Mouse (Mus musculus): ENCODE measurements around the gene 1810010D01Rik. TPM values are rescaled to one million over a fixed set of nuclear protein-coding genes. Genes with fewer than 3 reads are reported as not detected.

Gene 1810010D01Rik
- not detected in 2 replicates for polyA plus RNA-seq (2014; fragmentation: Nextera tagmentation; extraction: Ambion mirVana)

- no peak within 1 kb of the TSS for H3K4me2 ChIP-seq (ENCODE audit: low read depth, low read length)
- H3K27me3 ChIP-seq (replicated peaks; ENCODE audit: control insufficient read depth, insufficient read depth, low read length): no peaks in the 10 kb centered on the region
- ATAC-seq (ENCODE audit: low read depth) (no peak), DNase-seq (ENCODE audit: low spot score) (no peak)
- WGBS: 80% methylated on average over 4 of the region's 4 CpGs
- no peaks in the 10 kb centered on the region for H3K9me3 ChIP-seq (ENCODE audit: control insufficient read depth, low read length)
- H3K27ac ChIP-seq (replicated peaks; ENCODE audit: low read depth, low read length): peak within 1 kb of the TSS; percentile 88
- H3K4me1 ChIP-seq (ENCODE audit: control insufficient read depth, insufficient read depth, low read length): peaks cover 31% of the 10 kb centered on the region
- no peak within 1 kb of the TSS for H3K4me3 ChIP-seq (ENCODE audit: low read depth, low read length)
- H3K36me3 ChIP-seq (ENCODE audit: control insufficient read depth, insufficient read depth, low read length): no peaks in the 10 kb centered on the region
- H3K9ac ChIP-seq (ENCODE audit: low read depth, low read length): no peak within 1 kb of the TSS
These were observed at the start of gene 1810010D01Rik for GRCm38 (mm10) chr7:145208006-145208405. Gene 1810010D01Rik, minus strand, starts transcription at chr7:145208119.

- Histone ChIP-seq H3K4me1 (ENCODE audit: control insufficient read depth, insufficient read depth, low read length) (no peaks in the 10 kb centered on the region), H3K4me2 (ENCODE audit: low read depth, low read length) (no peak overlapping the region), H3K36me3 (ENCODE audit: control insufficient read depth, insufficient read depth, low read length) (peaks cover 46% of the 10 kb centered on the region; the same call in 1 of the 2 replicates), H3K27ac (replicated peaks; ENCODE audit: low read depth, low read length) (no peak overlapping the region), H3K9ac (ENCODE audit: low read depth, low read length) (no peak overlapping the region), H3K4me3 (ENCODE audit: low read depth, low read length) (no peak overlapping the region), H3K27me3 (replicated peaks; ENCODE audit: control insufficient read depth, insufficient read depth, low read length) (no peaks in the 10 kb centered on the region), H3K9me3 (ENCODE audit: control insufficient read depth, low read length) (no peaks in the 10 kb centered on the region)
- 70% methylated on average over 1 of the region's 1 CpGs for WGBS
- DNase-seq (ENCODE audit: low spot score): no peak
- no peak for ATAC-seq (ENCODE audit: low read depth)
These were observed 48.2 kb upstream of the 1810010D01Rik start for GRCm38 (mm10) chr7:145256092-145256491.

DNA sequence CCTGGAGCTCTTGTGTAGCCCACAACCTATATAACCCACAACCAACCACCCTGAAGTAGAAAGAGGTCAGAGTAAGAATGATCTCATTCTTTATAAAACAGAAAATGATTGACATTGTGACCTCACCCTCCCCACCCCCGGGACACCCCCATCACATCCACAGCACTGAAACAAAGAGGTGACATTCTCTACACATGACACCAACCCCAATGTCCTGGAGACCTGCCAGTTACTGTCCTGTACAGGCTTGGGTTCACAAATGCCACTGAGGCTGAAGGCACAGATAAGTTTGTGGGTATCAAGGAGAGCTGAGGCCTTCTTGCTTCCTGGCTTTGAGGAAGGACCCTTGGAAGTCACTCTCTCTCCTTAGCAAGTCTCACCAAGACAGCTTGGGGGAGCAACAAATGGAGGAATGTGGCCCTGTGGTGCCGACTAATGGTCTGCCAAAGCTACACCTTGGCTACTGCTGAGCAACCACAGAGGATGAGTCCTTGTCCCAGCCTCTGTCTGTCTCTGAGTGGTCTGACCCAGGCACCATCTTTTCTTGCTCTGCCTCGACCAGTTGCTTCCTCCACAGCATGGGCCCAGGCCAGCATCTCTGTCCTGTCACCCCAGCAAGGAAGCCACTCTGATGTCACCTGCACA, 46.2 kb upstream of the 1810010D01Rik start:
- Histone ChIP-seq H3K4me1 (ENCODE audit: control insufficient read depth, insufficient read depth, low read length) (no peaks in the 10 kb centered on the region), H3K9ac (ENCODE audit: low read depth, low read length) (no peak overlapping the region), H3K36me3 (ENCODE audit: control insufficient read depth, insufficient read depth, low read length) (peaks cover 30% of the 10 kb centered on the region; the same call in 1 of the 2 replicates), H3K4me3 (ENCODE audit: low read depth, low read length) (no peak overlapping the region), H3K27ac (replicated peaks; ENCODE audit: low read depth, low read length) (no peak overlapping the region), H3K9me3 (ENCODE audit: control insufficient read depth, low read length) (no peaks in the 10 kb centered on the region), H3K27me3 (replicated peaks; ENCODE audit: control insufficient read depth, insufficient read depth, low read length) (no peaks in the 10 kb centered on the region), H3K4me2 (ENCODE audit: low read depth, low read length) (no peak overlapping the region)
- DNase-seq (ENCODE audit: low spot score) (no peak), ATAC-seq (ENCODE audit: low read depth) (no peak)
- WGBS: 58% methylated on average over 3 of the region's 3 CpGs

- ATAC-seq (ENCODE audit: low read depth) (peak; percentile 59; the same call in 1 of the 2 replicates), DNase-seq (ENCODE audit: low spot score) (peak; percentile 89)
- Histone ChIP-seq H3K4me2 (ENCODE audit: low read depth, low read length) (no peak overlapping the region), H3K27ac (replicated peaks; ENCODE audit: low read depth, low read length) (no peak overlapping the region), H3K36me3 (ENCODE audit: control insufficient read depth, insufficient read depth, low read length) (peaks cover 24% of the 10 kb centered on the region; the same call in 1 of the 2 replicates), H3K9me3 (ENCODE audit: control insufficient read depth, low read length) (no peaks in the 10 kb centered on the region), H3K9ac (ENCODE audit: low read depth, low read length) (no peak overlapping the region), H3K4me1 (ENCODE audit: control insufficient read depth, insufficient read depth, low read length) (no peaks in the 10 kb centered on the region), H3K27me3 (replicated peaks; ENCODE audit: control insufficient read depth, insufficient read depth, low read length) (no peaks in the 10 kb centered on the region), H3K4me3 (ENCODE audit: low read depth, low read length) (no peak overlapping the region)
- 24% methylated on average over 8 of the region's 8 CpGs for WGBS
These were observed 45.0 kb upstream of the 1810010D01Rik start for GRCm38 (mm10) chr7:145252715-145253476.

DNA sequence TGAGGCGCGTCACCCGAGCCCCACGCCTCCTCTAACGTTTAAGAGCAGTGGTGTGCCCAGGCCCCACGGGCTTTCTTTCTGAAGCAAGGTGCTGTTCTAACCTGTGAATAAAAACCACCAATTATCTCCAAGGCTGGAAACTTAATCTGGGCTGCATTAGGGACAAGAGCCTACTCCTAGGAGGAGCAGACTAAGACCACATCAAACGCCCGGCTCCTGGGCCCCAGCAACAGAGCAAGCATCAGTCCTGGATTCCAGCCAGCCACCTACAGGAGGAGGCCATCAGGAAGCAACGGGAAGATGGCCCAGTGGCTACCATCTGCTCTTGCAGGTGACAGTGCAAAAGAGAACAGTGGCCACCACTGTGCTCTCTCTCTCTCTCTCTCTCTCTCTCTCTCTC, 42.3 kb upstream of the 1810010D01Rik start:
- 65% methylated on average over 8 of the region's 9 CpGs for WGBS
- H3K27me3 ChIP-seq (replicated peaks; ENCODE audit: control insufficient read depth, insufficient read depth, low read length): no peaks in the 10 kb centered on the region
- no peaks in the 10 kb centered on the region for H3K4me1 ChIP-seq (ENCODE audit: control insufficient read depth, insufficient read depth, low read length)
- peak; percentile 73 for DNase-seq (ENCODE audit: low spot score)
- H3K9ac ChIP-seq (ENCODE audit: low read depth, low read length): no peak overlapping the region
- H3K4me3 ChIP-seq (ENCODE audit: low read depth, low read length): no peak overlapping the region
- peaks cover 5% of the 10 kb centered on the region; the same call in 1 of the 2 replicates for H3K36me3 ChIP-seq (ENCODE audit: control insufficient read depth, insufficient read depth, low read length)
- peak; percentile 75 for ATAC-seq (ENCODE audit: low read depth)
- H3K27ac ChIP-seq (replicated peaks; ENCODE audit: low read depth, low read length): no peak overlapping the region
- no peaks in the 10 kb centered on the region for H3K9me3 ChIP-seq (ENCODE audit: control insufficient read depth, low read length)
- no peak overlapping the region for H3K4me2 ChIP-seq (ENCODE audit: low read depth, low read length)

GRCm38 (mm10) chr7:145248911-145249310, 41.0 kb upstream of the 1810010D01Rik start:
- ATAC-seq (ENCODE audit: low read depth) (no peak), DNase-seq (ENCODE audit: low spot score) (no peak)
- no peak overlapping the region for H3K4me3 ChIP-seq (ENCODE audit: low read depth, low read length)
- H3K36me3 ChIP-seq (ENCODE audit: control insufficient read depth, insufficient read depth, low read length): no peaks in the 10 kb centered on the region; the same call in 1 of the 2 replicates
- WGBS: 88% methylated on average over 2 of the region's 2 CpGs
- H3K9ac ChIP-seq (ENCODE audit: low read depth, low read length): no peak overlapping the region
- no peaks in the 10 kb centered on the region for H3K27me3 ChIP-seq (replicated peaks; ENCODE audit: control insufficient read depth, insufficient read depth, low read length)
- no peaks in the 10 kb centered on the region for H3K4me1 ChIP-seq (ENCODE audit: control insufficient read depth, insufficient read depth, low read length)
- no peaks in the 10 kb centered on the region for H3K9me3 ChIP-seq (ENCODE audit: control insufficient read depth, low read length)
- no peak overlapping the region for H3K27ac ChIP-seq (replicated peaks; ENCODE audit: low read depth, low read length)
- no peak overlapping the region for H3K4me2 ChIP-seq (ENCODE audit: low read depth, low read length)

- H3K9ac ChIP-seq (ENCODE audit: low read depth, low read length): no peak overlapping the region
- H3K4me2 ChIP-seq (ENCODE audit: low read depth, low read length): no peak overlapping the region
- no peak overlapping the region for H3K4me3 ChIP-seq (ENCODE audit: low read depth, low read length)
- H3K27me3 ChIP-seq (replicated peaks; ENCODE audit: control insufficient read depth, insufficient read depth, low read length): no peaks in the 10 kb centered on the region
- H3K9me3 ChIP-seq (ENCODE audit: control insufficient read depth, low read length): no peaks in the 10 kb centered on the region
- H3K4me1 ChIP-seq (ENCODE audit: control insufficient read depth, insufficient read depth, low read length): no peaks in the 10 kb centered on the region
- ATAC-seq (ENCODE audit: low read depth): peak; percentile 71
- DNase-seq (ENCODE audit: low spot score): peak; percentile 72
- H3K27ac ChIP-seq (replicated peaks; ENCODE audit: low read depth, low read length): no peak overlapping the region
- no peaks in the 10 kb centered on the region for H3K36me3 ChIP-seq (ENCODE audit: control insufficient read depth, insufficient read depth, low read length)
- 7% methylated on average over 9 of the region's 9 CpGs for WGBS
These were observed 35.2 kb upstream of the 1810010D01Rik start for GRCm38 (mm10) chr7:145242851-145243712.

- ATAC-seq (ENCODE audit: low read depth): no peak
- Histone ChIP-seq H3K4me3 (ENCODE audit: low read depth, low read length) (no peak overlapping the region), H3K4me2 (ENCODE audit: low read depth, low read length) (no peak overlapping the region), H3K27me3 (replicated peaks; ENCODE audit: control insufficient read depth, insufficient read depth, low read length) (no peaks in the 10 kb centered on the region), H3K27ac (replicated peaks; ENCODE audit: low read depth, low read length) (no peak overlapping the region), H3K36me3 (ENCODE audit: control insufficient read depth, insufficient read depth, low read length) (no peaks in the 10 kb centered on the region), H3K9ac (ENCODE audit: low read depth, low read length) (no peak overlapping the region), H3K4me1 (ENCODE audit: control insufficient read depth, insufficient read depth, low read length) (no peaks in the 10 kb centered on the region), H3K9me3 (ENCODE audit: control insufficient read depth, low read length) (no peaks in the 10 kb centered on the region)
- no peak for DNase-seq (ENCODE audit: low spot score)
- WGBS: 72% methylated on average over 9 of the region's 9 CpGs
These were observed 34.1 kb upstream of the 1810010D01Rik start for GRCm38 (mm10) chr7:145242028-145242427.
